Mouse (Mus musculus): ENCODE results near the gene Fbxo45. TPM values are rescaled to one million over a fixed set of nuclear protein-coding genes. Genes with fewer than 3 reads are reported as not detected.

Gene Fbxo45
- polyA plus RNA-seq, 1 experiment from 2014 or later = 11.5 TPM

DNA sequence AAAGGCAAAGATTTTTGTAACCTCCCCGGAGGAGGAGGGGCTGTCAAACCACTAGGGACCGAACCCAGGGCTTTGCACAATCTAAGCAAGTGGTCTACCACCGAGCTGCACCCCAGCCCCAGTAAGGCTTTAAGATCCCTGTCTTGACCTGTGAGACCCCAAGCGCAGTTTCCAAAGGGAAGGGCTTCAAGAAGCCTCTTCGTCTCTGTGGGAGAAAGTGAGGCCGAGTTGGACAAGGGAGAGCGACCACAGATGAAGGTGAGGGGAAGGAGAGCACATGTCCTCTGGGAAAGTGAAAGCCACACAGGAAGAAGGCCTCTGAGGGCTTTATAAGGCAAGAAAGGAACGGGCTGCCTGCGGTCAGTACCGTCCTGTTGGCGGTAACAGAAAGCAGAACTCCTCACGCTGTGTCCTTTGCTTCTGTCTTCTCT lies 56.9 kb downstream of the Fbxo45 start:
- no peak overlapping the region for H3K4me2 ChIP-seq (replicated peaks)
- no peak for ATAC-seq
- H3K4me1 ChIP-seq (replicated peaks) = no peaks in the 10 kb centered on the region
- no peaks in the 10 kb centered on the region for H3K9me3 ChIP-seq
- no peak overlapping the region for H3K9ac ChIP-seq
- H3K36me3 ChIP-seq = no peaks in the 10 kb centered on the region
- WGBS = 63% methylated on average over 12 of the region's 12 CpGs
- no peak overlapping the region for H3K4me3 ChIP-seq (replicated peaks)
- no peak overlapping the region for H3K27ac ChIP-seq
- H3K27me3 ChIP-seq (replicated peaks) = no peaks in the 10 kb centered on the region

DNA sequence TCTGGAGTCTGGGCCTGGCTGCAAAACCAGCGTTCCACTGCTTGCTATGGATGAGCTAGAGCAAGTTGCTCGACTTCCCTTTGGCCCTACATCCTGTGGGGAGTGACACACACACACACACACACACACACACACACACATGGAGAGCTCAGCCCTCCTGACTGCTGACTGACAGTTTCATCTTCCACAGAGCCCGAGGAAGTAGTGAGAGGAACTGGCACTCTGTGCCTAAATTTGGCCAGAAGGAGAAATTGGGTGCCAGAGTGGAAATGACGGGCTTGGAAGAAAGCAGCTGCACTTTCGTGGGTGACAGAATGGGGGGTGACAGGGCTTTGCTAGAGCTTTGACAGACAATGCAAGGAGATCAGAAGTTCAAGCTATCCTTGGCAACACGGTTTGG lies 57.8 kb downstream of the Fbxo45 start:
- WGBS = 53% methylated on average over 6 of the region's 6 CpGs
- no peak overlapping the region for H3K9ac ChIP-seq
- H3K27ac ChIP-seq = no peak overlapping the region
- H3K36me3 ChIP-seq = no peaks in the 10 kb centered on the region
- H3K4me2 ChIP-seq (replicated peaks) = no peak overlapping the region
- no peak overlapping the region for H3K4me3 ChIP-seq (replicated peaks)
- no peaks in the 10 kb centered on the region for H3K4me1 ChIP-seq (replicated peaks)
- ATAC-seq = no peak
- no peaks in the 10 kb centered on the region for H3K27me3 ChIP-seq (replicated peaks)
- H3K9me3 ChIP-seq = no peaks in the 10 kb centered on the region

DNA sequence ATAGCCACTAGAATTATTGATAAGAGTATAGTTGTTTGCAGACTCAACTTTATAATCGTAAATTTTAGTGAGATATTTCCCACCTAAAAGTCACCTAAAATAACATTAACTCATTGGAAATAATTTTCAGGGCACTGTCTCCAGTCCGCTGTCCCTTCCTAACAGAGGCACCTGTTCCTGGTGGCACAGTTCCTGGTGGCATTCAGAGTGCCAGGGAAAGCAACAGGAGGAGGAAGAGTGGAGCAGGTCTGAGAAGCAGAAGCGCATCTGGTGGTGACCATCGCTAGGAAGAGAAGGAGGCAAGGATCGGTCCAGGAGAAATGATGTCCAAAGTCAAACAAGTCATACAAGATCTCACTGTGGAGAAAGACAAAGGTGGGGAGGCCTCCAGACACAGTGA lies 60.9 kb downstream of the Fbxo45 start:
- 93% methylated on average over 5 of the region's 5 CpGs for WGBS

More for the DNA sequence above, 60.9 kb downstream of the Fbxo45 start:
- Histone ChIP-seq H3K27me3 (replicated peaks) (no peaks in the 10 kb centered on the region), H3K36me3 (no peaks in the 10 kb centered on the region), H3K9ac (no peak overlapping the region), H3K27ac (no peak overlapping the region), H3K4me3 (replicated peaks) (no peak overlapping the region), H3K9me3 (no peaks in the 10 kb centered on the region), H3K4me2 (replicated peaks) (no peak overlapping the region), H3K4me1 (replicated peaks) (no peaks in the 10 kb centered on the region)
- ATAC-seq = no peak

MicroRNAs within 50 kb of the gene (microRNA counts, 519-probe panel; counts per million panel counts)
- 2,040 counts per million, percentile 47 among the panel's probes with 10 or more counts for microRNA mmu-miR-1946a

Other genes with a start within 250 kb of the Fbxo45 start
- 10.6 TPM in 2 replicates for gene Senp5, start 243.9 kb downstream of the Fbxo45 start, polyA plus RNA-seq (2015; fragmentation: Nextera tagmentation; extraction: Ambion mirVana)
- gene Pak2, start 167.8 kb downstream of the Fbxo45 start, polyA plus RNA-seq (2015; fragmentation: Nextera tagmentation; extraction: Ambion mirVana) = 33.8 and 38.3 TPM in 2 replicates
- gene Pigx, start 147.4 kb downstream of the Fbxo45 start, polyA plus RNA-seq (2015; fragmentation: Nextera tagmentation; extraction: Ambion mirVana) = 107 and 109 TPM in 2 replicates
- gene Cep19, start 147.4 kb downstream of the Fbxo45 start, polyA plus RNA-seq (2015; fragmentation: Nextera tagmentation; extraction: Ambion mirVana) = 27.4 and 29.4 TPM in 2 replicates
- 13.7 and 13.8 TPM in 2 replicates for gene Nrros, start 81.6 kb downstream of the Fbxo45 start, polyA plus RNA-seq (2015; fragmentation: Nextera tagmentation; extraction: Ambion mirVana)
- 0.30 and 0.34 TPM in 2 replicates for gene Bex6, start 67.3 kb downstream of the Fbxo45 start, polyA plus RNA-seq (2015; fragmentation: Nextera tagmentation; extraction: Ambion mirVana)
- 17.5 and 21.0 TPM in 2 replicates for gene Wdr53, start 69 bp upstream of the Fbxo45 start, polyA plus RNA-seq (2015; fragmentation: Nextera tagmentation; extraction: Ambion mirVana)
- gene Smco1, start 24.3 kb upstream of the Fbxo45 start, polyA plus RNA-seq (2015; fragmentation: Nextera tagmentation; extraction: Ambion mirVana) = not detected in 2 replicates
- gene Rnf168, start 30.3 kb upstream of the Fbxo45 start, polyA plus RNA-seq (2015; fragmentation: Nextera tagmentation; extraction: Ambion mirVana) = 28.0 and 29.0 TPM in 2 replicates
- 16.2 and 19.8 TPM in 2 replicates for gene Ubxn7, start 85.1 kb upstream of the Fbxo45 start, polyA plus RNA-seq (2015; fragmentation: Nextera tagmentation; extraction: Ambion mirVana)
- gene Tm4sf19, start 153.3 kb upstream of the Fbxo45 start, polyA plus RNA-seq (2015; fragmentation: Nextera tagmentation; extraction: Ambion mirVana) = not detected in 2 replicates
- 36.7 and 38.6 TPM in 2 replicates for gene Tctex1d2, start 172.5 kb upstream of the Fbxo45 start, polyA plus RNA-seq (2015; fragmentation: Nextera tagmentation; extraction: Ambion mirVana)
- gene Pcyt1a, start 183.8 kb upstream of the Fbxo45 start, polyA plus RNA-seq (2015; fragmentation: Nextera tagmentation; extraction: Ambion mirVana) = 63.5 and 65.5 TPM in 2 replicates
- 97.1 and 104 TPM in 2 replicates for gene Slc51a, start 240.7 kb upstream of the Fbxo45 start, polyA plus RNA-seq (2015; fragmentation: Nextera tagmentation; extraction: Ambion mirVana)
- 1.1 and 1.2 TPM in 2 replicates for gene Zdhhc19, start 249.1 kb upstream of the Fbxo45 start, polyA plus RNA-seq (2015; fragmentation: Nextera tagmentation; extraction: Ambion mirVana)